Mouse (Mus musculus) frontal cortex, postnatal 36 days (tissue): Measurements from ENCODE around the gene Gm6164.
"Not testable (repeated sequence)": the region's sequence is repeated elsewhere in the genome, so short reads cannot be mapped to it uniquely, and the experiment has no call there.

ENCODE experiments used
- DNase-seq, 2 experiments: peaks; one replicate each; pipeline ENCODE4 v3.0.0; 2022; ENCODE audit warnings: low spot score in 2 of 2

Gm6164 gene

GRCm38 (mm10) chr7:20205507-20205906 is at the start of gene Gm6164:
Gene Gm6164 (minus strand): TSS chr7:20205607.
- DNase-seq: not testable (repeated sequence)

DNA sequence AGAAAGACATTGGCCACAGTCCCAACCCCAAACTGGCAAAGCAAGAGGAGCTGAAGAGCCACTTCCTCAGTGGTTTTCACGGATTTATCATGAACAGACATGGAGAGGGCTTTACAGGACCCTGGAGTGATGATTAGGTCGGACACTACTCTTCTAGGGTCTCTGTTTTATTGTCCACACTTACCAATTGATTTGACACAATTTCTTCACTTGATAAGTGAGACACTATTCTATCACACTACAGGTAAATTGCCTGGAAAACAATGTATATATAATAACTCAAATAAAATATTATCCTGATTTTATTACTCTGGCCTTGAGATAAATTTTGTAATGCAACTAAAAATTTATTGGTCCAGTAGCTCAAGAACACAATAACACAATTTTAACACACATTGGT is 28.3 kb upstream of the Gm6164 start, which contains the start of gene Gm4498:
TSS of gene Gm4498 (minus strand) at position 101 of the 400 bp plus-strand sequence.
- DNase-seq: not testable (repeated sequence)

- DNase-seq: not testable (repeated sequence)
Observed at GRCm38 (mm10) chr7:20193410-20193809, 12.0 kb downstream of the Gm6164 start, which contains the start of gene Vmn1r95. Gene Vmn1r95 (plus strand): TSS chr7:20193710.

DNA sequence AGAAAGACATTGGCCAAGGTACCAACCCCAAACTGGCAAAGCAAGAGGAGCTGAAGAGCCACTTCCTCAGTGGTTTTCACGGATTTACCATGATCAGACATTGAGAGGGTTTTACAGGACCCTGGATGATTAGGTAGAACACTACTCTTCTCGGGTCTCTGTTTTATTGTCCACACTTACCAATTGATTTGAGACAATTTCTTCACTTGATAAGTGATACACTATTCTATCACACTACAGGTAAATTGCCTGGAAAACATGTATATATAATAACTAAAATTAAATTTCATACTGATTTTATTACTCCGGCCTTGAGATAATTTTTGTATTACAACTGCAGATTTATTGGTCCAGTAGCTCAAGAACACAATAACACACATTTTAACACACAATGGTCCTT is 37.1 kb downstream of the Gm6164 start, which contains the start of gene Vmn1r94:
TSS of gene Vmn1r94 (minus strand) at position 101 of the 400 bp plus-strand sequence.
- not testable (repeated sequence) for DNase-seq
